Mouse (Mus musculus) gastrocnemius, postnatal 36 days (tissue): Measurements from ENCODE around the gene Dcaf5. TPM values are rescaled to one million over a fixed set of nuclear protein-coding genes. Genes with fewer than 3 reads are reported as not detected.

ENCODE experiments used
- DNase-seq, 2 experiments: peaks; one replicate each; pipeline ENCODE4 v3.0.0; 2022
- intact Hi-C: fragments of 180-260 bp; cut with DNase I; formaldehyde crosslinking; loops from one replicate; pipeline ENCODE4 v1.15.1; 2025
- microRNA-seq, 2 experiments: library from miRNA; unstranded; fragments of <30 nt; microRNA quantifications; one replicate each; pipeline ENCODE4 v1.2.0; 2021
- total RNA-seq, 2 experiments: library from RNA; stranded (reverse); gene quantifications; 2 replicates each; pipeline ENCODE4 v1.2.3; 2021

Dcaf5 gene
- total RNA-seq, 2 experiments from 2014 or later = 35.2 to 36.6 TPM

DNA sequence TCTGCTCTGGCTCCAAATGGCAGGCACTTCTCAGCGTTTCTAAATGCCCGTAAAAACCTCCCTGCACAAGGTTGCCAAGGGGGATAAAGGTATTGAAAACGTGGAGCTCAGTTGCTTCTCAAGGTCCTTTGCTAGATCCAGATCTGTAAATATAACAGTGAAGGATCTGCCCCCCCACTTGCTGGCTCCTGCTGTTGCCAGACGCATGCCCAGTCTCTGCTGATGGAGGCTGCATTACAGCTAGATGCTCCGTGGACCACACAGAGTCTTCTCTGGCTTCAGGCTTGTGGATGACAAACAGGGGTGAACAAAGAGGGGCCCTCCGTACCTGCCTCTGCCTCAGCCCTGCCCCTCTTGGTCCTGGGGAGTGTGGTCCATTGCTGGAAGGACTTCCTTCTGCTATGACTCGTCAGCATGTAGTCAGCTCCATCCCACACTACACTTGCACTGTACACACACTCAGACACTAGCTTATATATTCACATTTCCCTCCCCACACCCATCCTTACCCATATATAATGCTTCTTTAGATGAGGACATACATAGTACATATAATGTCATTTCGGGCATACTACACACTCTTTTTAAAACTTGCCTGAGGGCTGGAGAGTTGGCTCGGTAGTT is 135.5 kb downstream of the Dcaf5 start:
- DNase-seq = no peak
- intact Hi-C loops = no loop called here

DNA sequence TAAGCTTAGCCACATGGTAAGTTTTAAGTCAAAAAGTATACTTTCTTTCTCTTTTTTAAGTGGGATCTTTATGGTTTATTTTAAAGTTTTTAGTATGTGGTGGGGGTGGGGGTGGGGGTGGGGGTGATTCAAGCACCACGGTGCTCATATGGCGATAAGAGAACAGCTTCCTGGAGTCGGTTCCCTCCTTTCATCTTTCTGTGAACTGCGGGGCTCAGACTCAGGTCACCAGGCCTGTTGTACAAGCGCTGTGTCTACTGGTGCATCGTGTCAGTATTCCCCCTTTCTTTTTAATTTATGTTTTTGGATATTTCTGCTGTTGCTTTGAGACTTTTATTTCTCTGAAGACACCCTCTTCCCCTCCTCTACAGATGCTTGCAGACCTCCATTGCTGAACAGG is 137.7 kb downstream of the Dcaf5 start:
- intact Hi-C loops = no loop called here
- DNase-seq = no peak

DNA sequence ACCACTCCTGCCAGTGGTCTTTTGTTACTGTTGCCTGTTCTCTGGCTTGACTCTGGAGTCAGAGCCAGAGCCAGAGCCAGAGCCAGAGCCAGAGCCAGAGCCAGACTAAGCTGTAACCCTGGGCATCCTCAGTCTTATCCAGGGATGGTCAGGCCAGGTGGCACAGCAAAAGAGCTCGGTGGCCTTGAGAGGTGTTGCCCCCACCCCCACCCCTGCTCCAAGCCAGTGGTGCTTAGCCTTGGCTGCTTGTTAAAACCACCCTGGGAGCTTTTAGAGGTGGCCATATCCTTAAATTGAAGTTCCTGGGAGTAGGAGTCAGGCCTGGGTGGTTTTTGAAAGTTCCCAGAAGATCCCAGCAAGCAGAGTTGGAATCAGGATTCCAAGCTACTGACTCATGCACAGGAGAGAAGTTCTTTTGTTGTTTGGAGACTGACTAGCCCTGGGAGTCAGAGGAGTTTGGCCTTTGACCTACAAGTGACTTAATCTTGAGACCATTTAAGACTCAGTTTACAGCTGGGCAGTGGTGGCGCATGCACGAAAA is 144.4 kb downstream of the Dcaf5 start:
- intact Hi-C loops = no loop called here
- DNase-seq = no peak

DNA sequence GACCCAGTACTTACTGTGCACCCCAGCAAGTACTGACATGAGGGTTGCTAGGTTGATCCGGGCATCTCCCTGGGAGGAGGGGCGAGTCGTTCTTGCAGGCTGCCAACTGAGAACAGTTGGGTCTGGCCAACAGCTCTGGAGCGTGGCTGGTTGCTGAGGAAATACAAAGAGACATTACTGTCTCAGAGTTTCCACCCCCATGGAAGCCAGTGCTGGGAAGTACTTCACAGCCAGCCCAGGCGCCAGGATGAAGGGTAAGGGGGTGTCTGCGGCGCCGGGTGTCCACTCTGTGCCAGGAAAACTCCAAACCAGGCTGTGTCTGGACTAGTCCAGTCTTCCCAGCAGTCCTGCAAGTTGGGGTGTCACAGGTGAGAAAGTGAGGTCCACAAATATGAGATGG is 145.4 kb downstream of the Dcaf5 start:
- intact Hi-C loops = no loop called here
- DNase-seq = no peak

DNA sequence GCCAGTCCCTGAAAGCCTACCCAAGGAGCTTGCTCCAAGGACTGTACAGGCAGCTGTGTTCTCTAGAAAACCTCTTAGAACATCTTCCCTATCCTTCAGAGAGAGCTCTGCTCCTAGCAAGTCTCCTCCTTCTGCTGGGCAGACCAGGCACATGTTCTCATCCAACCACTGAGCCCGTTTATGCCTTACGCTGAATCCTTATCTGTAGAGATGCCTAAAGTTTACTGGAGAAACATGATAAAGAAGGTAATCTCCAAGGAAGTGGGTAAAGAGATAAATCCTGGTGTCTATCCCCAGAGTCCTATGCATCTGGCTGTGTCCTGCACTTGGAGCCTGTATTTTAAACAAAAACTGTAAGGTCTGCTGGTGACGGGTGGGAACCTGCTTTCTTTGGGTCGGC is 145.9 kb downstream of the Dcaf5 start:
- intact Hi-C loops = no loop called here
- no peak for DNase-seq

DNA sequence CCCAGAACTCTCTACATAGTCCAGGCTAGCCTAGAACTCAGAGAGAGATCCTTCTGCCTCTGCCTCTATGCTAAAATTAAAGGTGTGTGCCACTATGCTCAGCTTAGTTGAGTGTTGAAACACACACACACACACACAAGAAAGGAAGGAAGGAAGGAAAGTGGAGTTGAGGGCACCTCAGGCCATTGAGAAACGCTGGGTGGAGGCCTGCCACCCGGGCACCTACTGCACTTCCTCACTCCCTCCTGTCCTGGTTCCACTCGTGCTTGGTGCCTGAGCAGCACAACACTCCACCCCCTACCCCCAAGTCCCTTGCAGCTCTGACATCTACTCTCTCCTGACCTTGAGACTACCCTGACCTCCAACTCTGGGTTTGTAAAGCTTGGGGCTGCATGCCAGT is 146.7 kb downstream of the Dcaf5 start:
- intact Hi-C loops = no loop called here
- no peak for DNase-seq

DNA sequence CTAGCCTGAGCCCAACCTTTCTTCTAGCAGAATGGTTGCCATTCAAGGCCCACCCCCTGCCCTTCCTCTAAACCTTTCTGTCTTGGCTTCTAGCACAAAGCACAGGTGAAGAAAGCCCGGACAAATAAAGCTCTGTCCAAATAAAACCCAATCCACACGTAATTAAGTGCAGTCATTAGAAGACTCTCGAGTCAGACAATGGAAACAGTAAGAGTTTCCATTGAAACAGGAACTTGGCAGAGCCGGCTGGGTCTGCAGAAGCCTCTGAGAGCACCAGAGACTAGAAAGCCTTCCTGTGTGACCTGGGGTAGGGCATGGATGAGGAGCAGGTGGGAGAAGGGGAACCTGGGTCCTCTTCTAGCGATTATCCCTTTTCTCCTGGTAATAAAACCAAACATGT is 150.5 kb downstream of the Dcaf5 start:
- no peak for DNase-seq
- intact Hi-C loops = loop anchor here (1.0 kb wide), 1 partner anchor 36 kb away; no protein-coding TSS in a partner anchor

Small RNA genes lying within 50 kb of the gene (microRNA-seq; reads per million reads assigned to microRNA genes)
- 278 to 282 reads per million in 2 experiments for gene Mir1843a

Other genes starting within 250 kb of the Dcaf5 start
- 1 to 10 TPM; 7.3 to 9.0 TPM for gene Actn1, start 176.2 kb downstream of the Dcaf5 start, total RNA-seq
- gene Exd2, start 26.5 kb upstream of the Dcaf5 start, total RNA-seq = 10 to 100 TPM; 33.5 to 34.2 TPM
- 1 to 10 TPM; 3.1 to 3.3 TPM for gene Galnt16, start 81.7 kb upstream of the Dcaf5 start, total RNA-seq
- 1 to 10 TPM; 7.0 to 7.8 TPM for gene Slc39a9, start 207.3 kb upstream of the Dcaf5 start, total RNA-seq
- 10 to 100 TPM; 10.7 to 19.9 TPM for gene Erh, start 207.7 kb upstream of the Dcaf5 start, total RNA-seq